11 mouse cellular contexts compared by ENCODE assay signal in the genomic region with DNA sequence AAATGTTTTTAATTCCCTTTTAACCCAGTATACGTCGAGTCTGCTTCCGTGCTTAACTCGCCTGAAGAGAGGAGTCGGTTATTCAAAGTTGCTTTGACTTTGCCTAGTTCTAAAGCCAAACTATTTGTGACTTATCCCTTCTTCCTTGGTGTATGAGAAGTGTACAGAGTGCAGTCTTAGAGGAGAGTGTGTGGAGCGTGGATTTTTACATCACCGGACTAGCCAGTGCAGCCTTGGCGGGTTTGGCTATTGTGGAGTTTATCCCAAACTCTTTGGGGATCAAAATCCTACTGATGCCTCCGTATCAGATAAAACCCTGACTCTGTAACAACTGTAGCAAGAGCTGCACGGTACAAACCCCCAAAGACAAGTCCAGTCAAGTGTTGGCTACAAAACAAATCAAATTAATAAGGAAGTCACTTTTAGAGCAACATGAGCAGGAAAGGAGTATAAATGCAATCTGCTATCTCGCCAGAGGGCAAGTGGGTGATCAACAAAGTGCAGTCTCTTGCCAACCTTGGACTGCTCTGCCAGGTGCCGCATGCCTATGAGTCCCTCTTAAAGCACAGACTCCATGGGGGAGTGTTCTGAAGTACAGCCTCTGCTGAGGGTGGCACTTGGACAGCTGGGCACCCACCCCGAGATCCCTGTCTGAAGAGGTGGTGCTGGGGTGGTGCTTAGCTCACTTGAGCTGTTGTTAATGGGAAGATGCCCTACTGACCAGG. TPM values are rescaled to one million over a fixed set of nuclear protein-coding genes. Genes with fewer than 3 reads are reported as not detected.
DNase-seq lines count a peak whose midpoint lies in the region; ATAC-seq and TF ChIP-seq lines count a peak whose summit lies in the region.
"Not testable (repeated sequence)": the region's sequence is repeated elsewhere in the genome, so short reads cannot be mapped to it uniquely, and the experiment has no call there.
"Had no signal": no experiment of that assay in that cellular context is flagged by ENCODE, and none has a peak within 500 bp of the region (broad histone marks: within the 10 kb centered on the region; RNA-seq: fewer than 3 reads in every experiment).

No protein-coding gene starts in this region.

- TF ChIP-seq POLR2A in bone marrow, adult 2 months (IDR thresholded peaks at IDR 0.05; ENCODE audit: borderline replicate concordance, control insufficient read depth, low read depth, low read length) = not testable (repeated sequence)

- 26% methylated on average over 13 of the region's 13 CpGs for WGBS in bone marrow, adult 2 months
- WGBS in forebrain, embryonic 11.5 days = 65% methylated on average over 13 of the region's 13 CpGs
- 51% methylated on average over 13 of the region's 13 CpGs for WGBS in heart, embryonic 14.5 days
- WGBS in intestine, embryonic 15.5 days = 59% methylated on average over 13 of the region's 13 CpGs
- WGBS in liver, embryonic 15.5 days (ENCODE audit: insufficient replicate concordance) = 48% methylated on average over 13 of the region's 13 CpGs
- WGBS in midbrain, embryonic 13.5 days = 65% methylated on average over 13 of the region's 13 CpGs
- WGBS in stomach, embryonic 15.5 days = 55% methylated on average over 13 of the region's 13 CpGs

- not testable (repeated sequence) for DNase-seq in forebrain, embryonic 11.5 days (ENCODE audit: low spot score)
- peak; percentile 7 for DNase-seq in kidney, postnatal 10 days

- H3K9me3 ChIP-seq in forebrain, embryonic 11.5 days (ENCODE audit: control insufficient read depth, low read length); heart, embryonic 14.5 days (ENCODE audit: control insufficient read depth, low read length); intestine, embryonic 15.5 days; liver, embryonic 15.5 days (replicated peaks); midbrain, embryonic 13.5 days; stomach, embryonic 15.5 days: not testable (repeated sequence)

- not testable (repeated sequence) for TF ChIP-seq CTCF in bone marrow, adult 2 months (IDR thresholded peaks at IDR 0.05; ENCODE audit: control insufficient read depth, insufficient read depth, low read length)

- ATAC-seq in forebrain, embryonic 11.5 days (replicated peaks; ENCODE audit: low FRiP score) = 0 out of 2 replicates have a peak, but pooled peaks have one; percentile 23
- ATAC-seq in heart, embryonic 14.5 days (ENCODE audit: insufficient number of reproducible peaks, insufficient read depth, low FRiP score, low read depth); intestine, embryonic 15.5 days; liver, embryonic 15.5 days (ENCODE audit: insufficient read depth); stomach, embryonic 15.5 days (ENCODE audit: insufficient read depth, low FRiP score, low read depth): not testable (repeated sequence)
- ATAC-seq in midbrain, embryonic 13.5 days = peak; percentile 50; the same call in 1 of the 2 replicates

- H3K36me3 ChIP-seq in forebrain, embryonic 11.5 days (ENCODE audit: control insufficient read depth, insufficient read depth, low read length); heart, embryonic 14.5 days (ENCODE audit: control insufficient read depth, insufficient read depth, low read length); intestine, embryonic 15.5 days; liver, embryonic 15.5 days (replicated peaks); midbrain, embryonic 13.5 days; stomach, embryonic 15.5 days: not testable (repeated sequence)

- not testable (repeated sequence) for H3K4me1 ChIP-seq in bone marrow, adult 2 months (ENCODE audit: control insufficient read depth, insufficient read depth, low read length); forebrain, embryonic 11.5 days (replicated peaks; ENCODE audit: control insufficient read depth, insufficient read depth, low read length); heart, embryonic 14.5 days (ENCODE audit: control insufficient read depth in 2 of 2, insufficient read depth in 2 of 2, low read length in 2 of 2); intestine, embryonic 15.5 days (replicated peaks); liver, embryonic 15.5 days (replicated peaks); midbrain, embryonic 13.5 days (replicated peaks); stomach, embryonic 15.5 days

- H3K9ac ChIP-seq in forebrain, embryonic 11.5 days (ENCODE audit: low read length); heart, embryonic 14.5 days (ENCODE audit: low read length); intestine, embryonic 15.5 days; liver, embryonic 15.5 days; midbrain, embryonic 13.5 days (replicated peaks); stomach, embryonic 15.5 days: not testable (repeated sequence)

- H3K4me2 ChIP-seq in forebrain, embryonic 11.5 days (ENCODE audit: low read depth, low read length, severe bottlenecking) = not testable (repeated sequence)
- H3K4me2 ChIP-seq in heart, embryonic 14.5 days (ENCODE audit: low read length) = peak overlapping the region; percentile 26
- peak overlapping the region; percentile 31; the same call in 1 of the 2 replicates for H3K4me2 ChIP-seq in intestine, embryonic 15.5 days (replicated peaks)
- H3K4me2 ChIP-seq in liver, embryonic 15.5 days = peak overlapping the region; percentile 20; the same call in 1 of the 2 replicates
- H3K4me2 ChIP-seq in midbrain, embryonic 13.5 days (replicated peaks) = peak overlapping the region; percentile 38
- H3K4me2 ChIP-seq in stomach, embryonic 15.5 days = peak overlapping the region; percentile 32

- not testable (repeated sequence) for H3K27me3 ChIP-seq in forebrain, embryonic 11.5 days (ENCODE audit: control insufficient read depth, insufficient read depth, low read length); heart, embryonic 14.5 days (ENCODE audit: control insufficient read depth, insufficient read depth, low read length); intestine, embryonic 15.5 days (replicated peaks); liver, embryonic 15.5 days; midbrain, embryonic 13.5 days; stomach, embryonic 15.5 days (replicated peaks)

- H3K4me3 ChIP-seq in bone marrow, adult 2 months (replicated peaks; ENCODE audit: control insufficient read depth, low read depth, low read length); forebrain, embryonic 11.5 days (ENCODE audit: low read depth, low read length); heart, embryonic 14.5 days (ENCODE audit: control insufficient read depth in 1 of 2, insufficient read depth in 1 of 2, low read depth in 1 of 2, low read length in 2 of 2); intestine, embryonic 15.5 days (replicated peaks); liver, embryonic 15.5 days (replicated peaks); stomach, embryonic 15.5 days (replicated peaks): not testable (repeated sequence)
- H3K4me3 ChIP-seq in midbrain, embryonic 13.5 days (replicated peaks) = peak overlapping the region; percentile 22; the same call in 1 of the 2 replicates

- peak overlapping the region; percentile 67; the same call in 1 of the 2 replicates for H3K27ac ChIP-seq in bone marrow, adult 2 months (ENCODE audit: control insufficient read depth, insufficient read depth, low read depth, low read length, poor library complexity)
- H3K27ac ChIP-seq in forebrain, embryonic 11.5 days (ENCODE audit: low read depth, low read length); heart, embryonic 14.5 days (replicated peaks in 1 of 2; ENCODE audit: control insufficient read depth in 1 of 2, insufficient read depth in 1 of 2, low read depth in 2 of 2, low read length in 2 of 2); intestine, embryonic 15.5 days; liver, embryonic 15.5 days (replicated peaks); midbrain, embryonic 13.5 days; stomach, embryonic 15.5 days: not testable (repeated sequence)

RNA-seq across cellular contexts. Expression of a gene that starts 3.7 kb away (rescaled TPM):
- polyA plus RNA-seq in bone marrow, adult 2 months (2011; ENCODE audit: insufficient read depth, insufficient read length, low replicate concordance, missing spikeins) = 3.7 and 18.1 TPM in 2 replicates
- not detected in 2 replicates for polyA plus RNA-seq in forebrain, embryonic 11.5 days (2014; fragmentation: Nextera tagmentation; extraction: Ambion mirVana)
- not detected in 2 replicates for polyA plus RNA-seq in heart, embryonic 14.5 days (2014; fragmentation: Nextera tagmentation; extraction: Ambion mirVana)
- not detected in 2 replicates for polyA plus RNA-seq in intestine, embryonic 15.5 days (2015; fragmentation: Nextera tagmentation; extraction: Ambion mirVana)
- polyA plus RNA-seq in liver, embryonic 15.5 days (2015; fragmentation: Nextera tagmentation; extraction: Ambion mirVana) = 0.41 and 0.69 TPM in 2 replicates
- not detected in 2 replicates for polyA plus RNA-seq in midbrain, embryonic 13.5 days (2015; fragmentation: Nextera tagmentation; extraction: Ambion mirVana)
- 0.23 and 0.28 TPM in 2 replicates for polyA plus RNA-seq in stomach, embryonic 15.5 days (2015; fragmentation: Nextera tagmentation; extraction: Ambion mirVana)
- polyA plus RNA-seq: G1E; heart, embryonic 10.5 days; inflammation-experienced regulatory T-cells, adult 6 months had no signal

RNA-seq across cellular contexts. Expression of a gene that starts 29.6 kb away (rescaled TPM):
- not detected in 2 replicates for polyA plus RNA-seq in bone marrow, adult 2 months (2011; ENCODE audit: insufficient read depth, insufficient read length, low replicate concordance, missing spikeins)
- not detected in 2 replicates for polyA plus RNA-seq in forebrain, embryonic 11.5 days (2014; fragmentation: Nextera tagmentation; extraction: Ambion mirVana)
- not detected in 2 replicates for polyA plus RNA-seq in heart, embryonic 14.5 days (2014; fragmentation: Nextera tagmentation; extraction: Ambion mirVana)
- not detected in 2 replicates for polyA plus RNA-seq in intestine, embryonic 15.5 days (2015; fragmentation: Nextera tagmentation; extraction: Ambion mirVana)
- polyA plus RNA-seq in liver, embryonic 15.5 days (2015; fragmentation: Nextera tagmentation; extraction: Ambion mirVana) = not detected in 2 replicates
- polyA plus RNA-seq in midbrain, embryonic 13.5 days (2015; fragmentation: Nextera tagmentation; extraction: Ambion mirVana) = not detected in 2 replicates
- polyA plus RNA-seq in stomach, embryonic 15.5 days (2015; fragmentation: Nextera tagmentation; extraction: Ambion mirVana) = not detected in 2 replicates
- polyA plus RNA-seq: G1E; heart, embryonic 10.5 days; inflammation-experienced regulatory T-cells, adult 6 months had no signal

RNA-seq across cellular contexts. Expression of a gene that starts 32.6 kb away (rescaled TPM):
- not detected in 2 replicates for polyA plus RNA-seq in bone marrow, adult 2 months (2011; ENCODE audit: insufficient read depth, insufficient read length, low replicate concordance, missing spikeins)
- polyA plus RNA-seq in forebrain, embryonic 11.5 days (2014; fragmentation: Nextera tagmentation; extraction: Ambion mirVana) = not detected in 2 replicates
- not detected in 2 replicates for polyA plus RNA-seq in heart, embryonic 14.5 days (2014; fragmentation: Nextera tagmentation; extraction: Ambion mirVana)
- not detected in 2 replicates for polyA plus RNA-seq in intestine, embryonic 15.5 days (2015; fragmentation: Nextera tagmentation; extraction: Ambion mirVana)
- polyA plus RNA-seq in liver, embryonic 15.5 days (2015; fragmentation: Nextera tagmentation; extraction: Ambion mirVana) = not detected in 2 replicates
- polyA plus RNA-seq in midbrain, embryonic 13.5 days (2015; fragmentation: Nextera tagmentation; extraction: Ambion mirVana) = not detected in 2 replicates
- not detected in 2 replicates for polyA plus RNA-seq in stomach, embryonic 15.5 days (2015; fragmentation: Nextera tagmentation; extraction: Ambion mirVana)
- polyA plus RNA-seq: G1E; heart, embryonic 10.5 days; inflammation-experienced regulatory T-cells, adult 6 months had no signal
